Mouse (Mus musculus) neural tube, embryonic 11.5 days (tissue): ENCODE measurements around the gene Prrc2a. TPM values are rescaled to one million over a fixed set of nuclear protein-coding genes. Genes with fewer than 3 reads are reported as not detected.
A peak's percentile ranks its signal among the peaks of the same experiment; 100 is the strongest.
"Not testable (repeated sequence)": the region's sequence is repeated elsewhere in the genome, so short reads cannot be mapped to it uniquely, and the experiment has no call there.

ENCODE experiments used
- ATAC-seq: fragments of 200-750 bp; cut with Nextera tagmentation; 2 replicates; pipeline ENCODE4 v1.8.0; 2017; ENCODE audit warnings: moderate number of reproducible peaks, mild to moderate bottlenecking, moderate TSS enrichment, moderate library complexity; ENCODE audit not compliant: insufficient read depth, low FRiP score, low TSS enrichment
- DNase-seq: peaks from one replicate; pipeline ENCODE4 v3.0.0-alpha.2; 2015; ENCODE audit warnings: low spot score
- H3K27ac ChIP-seq: fragments of 300-500 bp; sonication (generic); 2 replicates; pipeline ENCODE4 v1.5.1; 2014; ENCODE audit warnings: low read depth, mild to moderate bottlenecking, low read length
- H3K27me3 ChIP-seq: fragments of 300-500 bp; sonication (generic); 2 replicates; pipeline ENCODE4 v1.6.1; 2014; ENCODE audit warnings: mild to moderate bottlenecking, low read length, mixed read lengths; ENCODE audit not compliant: control insufficient read depth, insufficient read depth
- H3K36me3 ChIP-seq: fragments of 300-500 bp; sonication (generic); 2 replicates; pipeline ENCODE4 v1.6.1; 2014; ENCODE audit warnings: mild to moderate bottlenecking, low read length, moderate library complexity, mixed read lengths; ENCODE audit not compliant: control insufficient read depth, insufficient read depth
- H3K4me1 ChIP-seq: fragments of 300-500 bp; sonication (generic); 2 replicates; pipeline ENCODE4 v1.6.1; 2014; ENCODE audit warnings: low read length, mixed read lengths; ENCODE audit not compliant: control insufficient read depth, insufficient read depth
- H3K4me2 ChIP-seq: fragments of 300-500 bp; sonication (generic); 2 replicates; pipeline ENCODE4 v1.6.1; 2014; ENCODE audit warnings: low read depth, mild to moderate bottlenecking, moderate library complexity
- H3K4me3 ChIP-seq: fragments of 300-500 bp; sonication (generic); 2 replicates; pipeline ENCODE4 v1.5.1; 2014; ENCODE audit warnings: low read depth, low read length
- H3K9ac ChIP-seq: fragments of 300-500 bp; sonication (generic); 2 replicates; pipeline ENCODE4 v1.6.1; 2014; ENCODE audit warnings: mild to moderate bottlenecking, low read length
- H3K9me3 ChIP-seq: fragments of 300-500 bp; sonication (generic); 2 replicates; pipeline ENCODE4 v1.6.1; 2016; ENCODE audit warnings: low read length; ENCODE audit not compliant: control insufficient read depth
- WGBS: fragments of 180-500 bp; shearing (Covaris S2); extraction: QIAGEN DNeasy Blood & Tissue Kit; methylation state at CpG from one replicate; pipeline ENCODE4 v1.1.7; 2014; 5-methylcytosine and 5-hydroxymethylcytosine counted together
- polyA plus RNA-seq: library from polyadenylated mRNA; unstranded; fragments of >200 nt; fragmentation: Nextera tagmentation; extraction: Ambion mirVana; gene quantifications from 2 replicates; pipeline ENCODE4 v1.2.1, GENCODE M21; 2014

Prrc2a gene
- polyA plus RNA-seq, 1 experiment from 2014 or later, result 185 TPM

- Histone ChIP-seq H3K9me3 (no peaks in the 10 kb centered on the region), H3K9ac (peak within 1 kb of the TSS; percentile 87), H3K27me3 (no peaks in the 10 kb centered on the region), H3K4me2 (peak within 1 kb of the TSS; percentile 76), H3K4me1 (peaks cover 11% of the 10 kb centered on the region), H3K36me3 (no peaks in the 10 kb centered on the region; the same call in 1 of the 2 replicates), H3K27ac (peak within 1 kb of the TSS; percentile 73), H3K4me3 (peak within 1 kb of the TSS; percentile 61)
- ATAC-seq (peak; percentile 15; the same call in 1 of the 2 replicates), DNase-seq (peak; percentile 78)
- under 1% methylated on average over 36 of the region's 36 CpGs for WGBS
These were observed 38.5 kb downstream of the Prrc2a start, which contains the start of gene D17H6S53E for GRCm38 (mm10) chr17:35126206-35126611. Gene D17H6S53E (plus strand): TSS chr17:35126373.

DNA sequence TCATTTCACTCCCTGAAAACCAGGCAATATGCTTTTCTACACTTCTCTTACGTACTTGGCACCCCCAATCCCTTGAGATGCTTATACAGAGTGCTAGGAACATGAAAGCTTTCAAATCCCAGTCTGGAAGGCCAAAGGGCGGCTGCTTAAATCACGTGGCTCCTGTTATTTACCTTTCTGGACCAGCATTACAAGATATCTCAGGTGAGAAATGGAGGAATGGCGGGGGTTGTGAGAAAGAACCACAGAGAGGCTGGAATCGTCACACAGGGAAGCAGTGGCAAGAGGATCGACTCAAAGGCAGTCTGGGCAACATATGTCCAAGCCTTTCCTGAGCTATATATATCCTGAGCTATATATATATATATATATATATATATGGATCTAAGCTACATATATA lies 39.1 kb downstream of the Prrc2a start:
- Histone ChIP-seq H3K9ac (peak overlapping the region; percentile 87), H3K4me3 (peak overlapping the region; percentile 61), H3K27me3 (no peaks in the 10 kb centered on the region), H3K4me2 (peak overlapping the region; percentile 76), H3K4me1 (peaks cover 11% of the 10 kb centered on the region), H3K9me3 (no peaks in the 10 kb centered on the region), H3K27ac (no peak overlapping the region), H3K36me3 (no peaks in the 10 kb centered on the region; the same call in 1 of the 2 replicates)
- WGBS, result 40% methylated on average over 6 of the region's 6 CpGs
- DNase-seq (no peak), ATAC-seq (no peak)

DNA sequence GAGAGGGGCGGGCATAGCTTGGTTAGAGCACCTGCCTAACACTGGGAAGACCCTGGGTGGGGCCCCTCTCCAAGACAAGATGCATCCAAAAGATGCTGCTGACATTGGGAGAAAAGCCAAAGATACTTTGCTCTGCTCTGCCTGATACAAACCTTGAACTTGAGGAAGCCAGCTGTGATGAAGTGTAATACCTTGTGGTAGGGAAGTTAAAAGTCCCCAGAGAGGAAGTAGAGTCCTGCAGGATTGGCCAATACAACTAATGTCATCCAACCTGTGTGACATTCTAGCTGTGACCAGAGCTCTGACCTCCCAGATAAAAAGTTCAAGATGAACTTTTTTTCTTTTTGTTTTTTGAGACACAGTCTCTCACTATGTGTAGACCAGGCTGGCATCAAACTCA lies 39.6 kb downstream of the Prrc2a start:
- WGBS, result 78% methylated on average over 1 of the region's 1 CpGs
- H3K9ac ChIP-seq, result no peak overlapping the region; the same call in 1 of the 2 replicates
- H3K4me3 ChIP-seq, result no peak overlapping the region
- H3K27me3 ChIP-seq, result no peaks in the 10 kb centered on the region
- H3K9me3 ChIP-seq, result no peaks in the 10 kb centered on the region
- H3K27ac ChIP-seq, result no peak overlapping the region
- H3K36me3 ChIP-seq, result no peaks in the 10 kb centered on the region; the same call in 1 of the 2 replicates
- no peak for DNase-seq
- ATAC-seq, result no peak
- no peak overlapping the region; the same call in 1 of the 2 replicates for H3K4me2 ChIP-seq
- H3K4me1 ChIP-seq, result peaks cover 16% of the 10 kb centered on the region

DNA sequence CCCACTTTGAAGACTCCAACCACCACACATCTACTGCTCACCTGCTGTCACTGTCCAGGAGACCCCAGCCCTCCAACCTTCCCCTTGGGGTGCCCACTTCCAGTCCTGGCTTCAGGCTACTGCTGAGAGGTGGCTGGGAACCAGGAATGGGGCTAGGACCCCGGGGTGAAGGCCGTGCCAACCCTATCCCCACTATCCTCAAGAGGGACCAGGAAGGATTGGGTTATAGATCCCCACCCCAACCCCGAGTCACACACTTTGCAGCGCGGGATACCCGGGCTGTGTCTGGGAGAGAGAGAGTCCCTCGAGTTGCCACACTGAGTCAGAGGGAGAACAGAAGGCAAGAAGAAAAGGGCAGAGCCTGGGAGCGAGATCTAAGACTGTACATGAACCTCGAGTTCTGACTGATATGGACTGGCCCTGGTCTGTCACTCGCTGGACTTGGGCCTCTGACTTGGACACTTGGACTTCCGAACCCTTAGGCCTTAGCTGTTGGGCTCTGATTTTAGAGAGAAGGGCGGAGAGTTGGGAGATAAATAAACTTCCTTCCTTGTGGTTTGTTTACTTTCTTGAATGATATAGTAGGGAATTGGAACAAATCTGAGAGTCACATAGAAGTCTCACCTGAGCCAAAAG lies 40.3 kb downstream of the Prrc2a start:
- H3K4me2 ChIP-seq, H3K27me3 ChIP-seq, DNase-seq, ATAC-seq, H3K4me3 ChIP-seq, H3K27ac ChIP-seq, H3K9ac ChIP-seq, H3K9me3 ChIP-seq, H3K36me3 ChIP-seq: not testable (repeated sequence)
- 95% methylated on average over 12 of the region's 12 CpGs for WGBS
- H3K4me1 ChIP-seq, result peaks cover 17% of the 10 kb centered on the region

DNA sequence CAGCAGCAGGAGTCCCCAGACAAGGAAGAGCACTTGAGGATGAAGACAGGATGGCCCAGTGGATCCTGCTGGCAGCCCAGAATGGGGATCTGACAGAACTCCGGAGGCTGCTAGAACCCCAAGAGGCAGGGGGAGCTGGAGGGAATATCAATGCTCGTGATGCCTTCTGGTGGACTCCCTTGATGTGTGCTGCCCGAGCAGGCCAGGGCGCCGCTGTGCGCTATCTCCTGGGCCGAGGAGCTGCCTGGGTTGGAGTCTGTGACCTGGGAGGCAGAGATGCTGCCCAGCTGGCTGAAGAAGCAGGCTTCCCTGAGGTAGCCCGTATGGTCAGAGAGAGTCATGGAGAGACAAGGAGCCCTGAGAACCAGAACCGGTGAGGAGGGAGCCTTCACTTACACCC lies 41.4 kb downstream of the Prrc2a start:
- WGBS, result 94% methylated on average over 9 of the region's 9 CpGs
- not testable (repeated sequence) for H3K9ac ChIP-seq, H3K4me2 ChIP-seq, H3K27ac ChIP-seq, H3K4me3 ChIP-seq, H3K36me3 ChIP-seq, DNase-seq, ATAC-seq, H3K9me3 ChIP-seq, H3K27me3 ChIP-seq
- peaks cover 17% of the 10 kb centered on the region for H3K4me1 ChIP-seq

DNA sequence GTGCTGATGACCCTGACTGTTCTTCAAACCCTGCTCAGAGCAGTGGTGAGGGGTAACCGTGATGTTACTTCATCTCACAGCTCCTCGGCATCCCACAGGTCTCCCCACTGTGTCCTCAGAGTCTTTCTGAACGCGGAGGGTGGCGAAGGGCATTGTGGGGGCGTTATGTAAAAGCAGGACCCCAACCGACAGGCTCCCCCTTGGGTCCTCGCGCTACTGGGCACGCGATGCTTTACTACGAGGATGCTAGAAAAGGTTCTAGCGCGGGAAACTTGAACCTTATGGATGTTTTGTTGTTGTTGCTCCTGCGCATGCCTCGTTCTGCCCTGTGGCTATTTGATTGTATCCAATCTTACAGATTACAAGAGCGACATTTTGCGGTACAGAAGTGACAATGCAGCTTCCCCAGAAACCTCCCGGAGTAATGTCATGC lies 42.8 kb downstream of the Prrc2a start, which contains the start of gene Csnk2b:
TSS of gene Csnk2b (minus strand) at position 183 of the 433 bp plus-strand sequence.
- Histone ChIP-seq H3K27ac (peak within 1 kb of the TSS; percentile 87), H3K4me2 (peak within 1 kb of the TSS; percentile 98), H3K27me3 (no peaks in the 10 kb centered on the region), H3K9me3 (no peaks in the 10 kb centered on the region), H3K4me1 (peaks cover 17% of the 10 kb centered on the region), H3K36me3 (peaks cover 10% of the 10 kb centered on the region), H3K4me3 (peak within 1 kb of the TSS; percentile 97), H3K9ac (peak within 1 kb of the TSS; percentile 93)
- no peak for ATAC-seq
- 0% methylated on average over 19 of the region's 19 CpGs for WGBS
- peak; percentile 66 for DNase-seq

DNA sequence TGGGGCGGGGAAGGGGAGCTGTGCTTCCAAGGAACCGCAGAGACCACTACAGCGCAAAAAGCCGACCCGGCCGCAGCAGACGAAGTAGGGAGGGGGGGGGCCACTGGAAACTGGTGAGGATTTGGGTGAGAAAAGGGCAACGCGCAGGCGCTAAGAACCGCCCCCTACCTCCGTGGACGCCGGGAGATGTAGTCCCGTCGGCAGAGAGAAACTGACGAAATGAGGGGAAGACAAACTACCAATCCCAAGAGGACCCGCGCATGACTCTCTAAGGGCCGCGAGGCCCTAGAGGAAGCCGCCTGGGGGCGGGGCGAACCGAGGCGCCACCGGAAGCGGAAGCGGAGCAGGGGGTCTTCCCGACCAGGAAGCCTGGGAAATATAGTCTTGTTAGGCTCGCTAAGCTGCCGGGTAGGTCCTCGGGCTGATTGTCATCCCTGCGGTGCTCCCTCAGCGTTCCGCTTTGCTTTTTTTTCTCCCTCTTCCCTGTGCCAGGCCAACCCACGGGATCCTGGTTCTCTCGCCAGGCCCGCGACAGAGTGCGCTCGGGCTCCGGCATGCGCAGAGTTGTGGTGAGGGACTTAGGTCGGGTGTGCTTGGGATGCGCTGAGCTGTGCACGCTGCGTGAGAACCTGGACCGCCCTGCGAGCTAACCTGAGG lies 43.4 kb downstream of the Prrc2a start, which contains the start of gene Gpank1:
TSS of gene Gpank1 (plus strand) at position 313 of the 657 bp plus-strand sequence.
- peak within 1 kb of the TSS; percentile 97 for H3K4me3 ChIP-seq
- peaks cover 10% of the 10 kb centered on the region for H3K36me3 ChIP-seq
- peaks cover 12% of the 10 kb centered on the region for H3K4me1 ChIP-seq
- DNase-seq, result peak; percentile 99
- WGBS, result 0% methylated on average over 50 of the region's 50 CpGs
- no peaks in the 10 kb centered on the region for H3K9me3 ChIP-seq
- peak within 1 kb of the TSS; percentile 87 for H3K27ac ChIP-seq
- H3K9ac ChIP-seq, result peak within 1 kb of the TSS; percentile 93
- H3K27me3 ChIP-seq, result no peaks in the 10 kb centered on the region
- peak within 1 kb of the TSS; percentile 98 for H3K4me2 ChIP-seq
- ATAC-seq, result peak; percentile 92

- no peaks in the 10 kb centered on the region for H3K9me3 ChIP-seq
- H3K4me2 ChIP-seq, result peak overlapping the region; percentile 98
- peaks cover 10% of the 10 kb centered on the region for H3K4me1 ChIP-seq
- WGBS, result under 1% methylated on average over 33 of the region's 33 CpGs
- no peak for DNase-seq
- 0 out of 2 replicates have a peak overlapping the region, but pooled peaks have one; percentile 20 for H3K27ac ChIP-seq
- H3K4me3 ChIP-seq, result peak overlapping the region; percentile 97
- H3K27me3 ChIP-seq, result no peaks in the 10 kb centered on the region
- peak overlapping the region; percentile 93 for H3K9ac ChIP-seq
- no peak; the same call in 1 of the 2 replicates for ATAC-seq
- H3K36me3 ChIP-seq, result peaks cover 10% of the 10 kb centered on the region
These were observed 44.0 kb downstream of the Prrc2a start for GRCm38 (mm10) chr17:35120745-35121142.
